Mouse (Mus musculus) cerebellum, postnatal 36 days (tissue): ENCODE measurements around the gene Rack1.
A peak's percentile ranks its signal among the peaks of the same experiment; 100 is the strongest.

Source experiments
- DNase-seq, 2 experiments: peaks; one replicate each; pipeline ENCODE4 v3.0.0; 2021 to 2022; ENCODE audit warnings: mixed read lengths in 2 of 2

Rack1 gene

DNA sequence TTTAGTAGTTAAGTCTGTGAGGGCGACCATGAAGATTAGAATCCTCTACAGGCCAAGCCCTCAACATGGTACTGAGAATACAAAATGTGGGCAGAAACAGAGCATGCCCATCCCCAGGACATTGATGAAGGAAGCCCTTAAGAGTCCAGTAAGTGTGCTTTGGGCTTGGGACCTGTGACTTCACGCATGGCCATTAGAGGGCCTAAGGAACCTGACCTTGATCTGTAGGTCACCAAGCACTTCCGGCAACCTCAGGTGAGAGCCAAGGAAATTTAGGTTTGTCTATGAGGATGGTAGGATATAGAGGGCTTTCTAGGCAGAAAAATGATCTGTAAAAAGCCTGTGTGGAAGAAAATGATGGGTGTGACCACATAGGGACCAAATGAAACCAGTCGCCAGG, 3.8 kb upstream of the Rack1 start:
- no peak for DNase-seq

DNA sequence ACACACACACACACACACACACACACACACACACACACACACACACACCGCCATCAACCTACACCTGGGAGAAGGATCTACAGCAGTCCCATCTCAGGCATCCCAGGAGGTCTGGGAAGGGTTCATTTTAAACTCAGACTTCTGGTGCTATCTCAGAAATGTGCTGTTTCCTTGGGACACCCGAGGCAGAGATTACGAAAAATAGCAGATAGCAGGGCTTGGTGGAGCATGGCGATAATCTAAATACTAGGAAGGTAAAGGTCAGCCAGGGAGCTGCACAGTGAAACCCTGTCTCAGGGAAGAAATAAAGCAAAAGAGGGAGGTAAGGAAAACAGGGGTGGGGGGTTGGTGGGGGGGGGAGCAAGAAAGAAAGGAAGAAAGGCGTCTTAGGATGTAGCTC, 2.8 kb upstream of the Rack1 start:
- DNase-seq, result no peak

DNA sequence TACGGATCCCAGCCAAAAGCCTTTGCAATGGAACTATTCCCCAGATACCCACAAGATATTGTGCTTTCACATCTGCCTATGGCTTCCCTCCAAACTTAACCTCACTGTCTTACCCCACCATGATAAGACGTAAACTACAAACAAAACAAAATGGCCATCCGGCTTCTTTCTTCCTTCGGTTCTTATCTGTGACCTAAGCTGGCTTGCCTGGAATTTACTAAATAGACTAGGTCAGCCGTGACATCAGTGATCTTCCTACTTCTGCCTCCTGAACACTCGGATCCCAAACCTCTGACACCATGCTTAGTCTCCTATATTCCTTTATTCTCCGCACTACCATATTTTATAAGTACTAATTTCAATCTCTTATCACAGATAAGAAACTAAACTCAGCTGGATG, 1.8 kb upstream of the Rack1 start:
- DNase-seq, result no peak

DNA sequence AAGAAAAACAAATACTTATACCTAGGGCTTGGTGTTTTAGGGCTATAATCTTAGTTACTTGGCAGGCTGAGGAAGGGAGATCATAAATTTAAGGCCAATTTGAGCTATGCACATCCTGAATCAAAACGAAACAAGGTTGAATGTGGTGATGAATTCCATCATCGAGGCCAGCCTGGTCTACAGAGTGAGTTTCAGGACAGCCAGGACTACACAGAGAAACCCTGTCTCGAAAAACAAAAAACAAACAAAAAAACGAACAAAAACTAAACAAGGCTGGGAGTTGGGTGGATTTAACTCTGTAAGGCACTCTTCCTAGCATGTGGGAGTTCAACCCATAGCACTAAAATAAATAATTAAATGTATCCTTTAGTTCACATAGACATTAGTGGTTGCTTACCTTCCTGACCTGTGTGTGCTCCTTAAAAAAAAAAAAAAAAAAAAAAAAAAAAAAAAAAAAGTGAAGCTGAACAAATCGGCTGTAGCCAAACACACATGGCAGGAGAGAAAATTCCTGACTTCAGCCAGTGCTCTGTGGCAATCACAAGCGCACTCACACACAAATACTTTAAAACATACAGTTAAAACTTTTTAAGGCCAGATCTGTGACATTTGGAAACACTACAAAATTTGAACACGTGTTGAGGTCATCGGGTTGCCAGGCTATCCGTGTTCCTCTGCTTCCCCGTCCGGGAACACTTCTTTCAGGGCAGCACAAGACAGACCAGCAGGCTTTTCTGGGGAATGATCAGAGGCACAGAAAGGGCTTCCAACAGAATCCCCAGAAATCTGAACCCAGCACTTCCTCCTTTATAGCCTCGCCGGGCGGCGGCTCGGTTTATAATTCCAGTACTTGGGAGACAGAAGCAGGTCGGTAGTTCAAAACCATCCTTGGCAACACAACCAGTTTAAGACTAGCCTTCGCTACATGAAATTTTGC, 880 bp upstream of the Rack1 start:
- no peak for DNase-seq

DNA sequence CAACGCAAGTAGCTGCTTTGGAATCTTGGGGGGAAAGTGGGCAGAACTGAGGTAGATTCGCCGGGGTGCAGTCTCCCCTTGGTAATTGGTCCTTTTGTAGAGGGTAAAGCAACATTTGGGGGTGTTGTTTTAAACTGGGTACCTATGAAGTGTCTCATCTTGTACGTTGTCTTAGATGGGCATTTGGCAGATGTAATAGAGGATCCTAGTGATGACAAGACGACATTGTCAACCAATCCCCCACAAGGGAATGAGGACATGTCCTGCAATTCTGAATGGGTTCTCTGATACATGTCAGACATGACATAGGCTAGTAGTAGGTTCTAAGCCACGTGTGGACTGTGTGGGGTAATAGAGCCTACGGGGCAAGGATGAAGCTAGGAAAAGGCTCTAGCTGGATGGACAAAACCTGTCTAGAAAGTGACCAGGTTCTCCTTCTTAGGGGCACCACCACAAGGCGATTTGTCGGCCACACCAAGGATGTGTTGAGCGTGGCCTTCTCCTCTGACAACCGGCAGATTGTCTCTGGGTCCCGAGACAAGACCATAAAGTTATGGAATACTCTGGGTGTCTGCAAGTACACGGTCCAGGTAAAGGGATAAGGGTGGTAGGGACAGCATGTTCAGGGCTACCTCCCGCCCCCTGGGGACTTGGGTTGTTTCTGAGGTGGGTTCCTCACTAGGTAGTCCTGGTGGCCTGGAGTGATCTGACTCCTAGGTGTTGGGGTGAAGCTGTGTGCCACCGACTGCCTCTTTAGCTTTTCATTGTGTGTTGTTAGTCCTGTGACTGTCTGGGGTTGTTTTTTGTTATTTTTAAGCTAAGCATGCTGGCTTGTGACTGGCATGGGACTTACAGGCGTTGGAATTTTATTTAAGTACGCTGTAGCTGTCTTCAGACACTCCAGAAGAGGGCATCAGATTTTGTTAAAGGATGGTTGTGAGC, 2.0 kb downstream of the Rack1 start:
- no peak for DNase-seq

DNA sequence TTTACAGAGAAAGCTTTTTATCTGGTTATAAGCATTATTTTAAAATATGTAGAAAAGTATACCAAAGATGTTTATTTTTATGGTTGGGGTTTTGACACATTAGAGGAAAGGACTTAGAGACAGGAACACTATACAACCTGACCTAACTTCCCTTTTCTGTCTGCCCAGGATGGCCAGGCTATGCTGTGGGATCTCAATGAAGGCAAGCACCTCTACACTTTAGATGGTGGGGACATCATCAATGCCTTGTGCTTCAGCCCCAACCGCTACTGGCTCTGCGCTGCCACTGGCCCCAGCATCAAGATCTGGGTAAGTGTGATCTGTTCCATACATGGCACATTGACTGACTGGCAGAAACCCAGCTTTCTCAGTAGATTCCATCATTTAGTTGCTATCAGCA, 3.9 kb downstream of the Rack1 start:
- DNase-seq, result no peak

DNA sequence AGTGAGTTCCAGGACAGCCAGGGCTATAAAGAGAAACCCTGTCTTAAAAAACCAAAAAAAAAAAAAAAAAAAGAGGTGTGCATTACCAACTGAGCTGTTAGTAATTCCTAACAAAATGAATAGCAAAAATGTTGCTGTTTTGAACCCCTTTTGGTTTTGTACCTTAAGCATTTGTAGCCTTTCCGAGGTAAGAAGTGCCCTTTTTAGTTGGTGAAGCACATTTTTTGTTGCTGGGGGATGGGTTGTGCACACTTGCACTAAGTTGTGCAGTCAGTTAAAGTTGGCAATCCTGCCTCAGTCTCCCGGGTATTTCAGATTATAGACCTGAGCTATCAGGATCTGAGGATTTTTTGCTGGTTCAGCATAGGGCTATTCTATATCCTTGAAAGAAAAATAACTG, 4.8 kb downstream of the Rack1 start:
- no peak for DNase-seq

DNA sequence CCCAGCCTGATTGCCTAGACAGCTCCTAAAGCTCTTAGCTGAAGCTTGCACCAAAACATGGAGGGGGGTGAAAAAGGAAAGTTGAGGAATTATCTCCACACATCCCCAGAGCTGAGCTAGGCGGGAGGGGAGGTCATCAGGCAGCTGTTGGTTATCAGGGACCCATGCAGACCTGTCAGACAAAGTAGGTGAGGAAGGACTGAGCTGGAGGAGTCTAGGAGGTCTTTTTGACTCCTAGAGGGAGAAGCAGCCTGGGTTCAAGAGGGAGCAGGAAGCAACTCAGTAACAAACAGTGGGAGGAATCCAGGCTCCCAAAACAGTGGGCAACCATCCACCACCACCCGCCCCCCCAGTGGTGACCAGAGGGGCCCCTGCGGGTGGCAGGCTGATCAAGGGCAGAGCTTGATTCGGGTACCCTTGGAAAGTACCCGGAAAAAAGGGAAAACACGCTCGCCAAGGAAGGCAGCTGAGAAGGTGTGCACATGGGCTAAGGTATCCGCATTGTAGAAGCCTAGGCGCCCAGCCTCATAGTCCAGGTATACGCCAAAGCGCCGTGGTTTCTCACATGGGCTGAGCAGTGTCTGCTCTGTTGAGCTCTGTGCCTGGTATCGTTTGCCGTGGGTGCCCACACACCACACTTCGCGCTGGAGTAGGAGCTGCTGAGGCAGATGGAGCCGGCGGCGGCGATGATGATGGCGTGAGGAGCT, 6.9 kb downstream of the Rack1 start:
- DNase-seq, result no peak

DNA sequence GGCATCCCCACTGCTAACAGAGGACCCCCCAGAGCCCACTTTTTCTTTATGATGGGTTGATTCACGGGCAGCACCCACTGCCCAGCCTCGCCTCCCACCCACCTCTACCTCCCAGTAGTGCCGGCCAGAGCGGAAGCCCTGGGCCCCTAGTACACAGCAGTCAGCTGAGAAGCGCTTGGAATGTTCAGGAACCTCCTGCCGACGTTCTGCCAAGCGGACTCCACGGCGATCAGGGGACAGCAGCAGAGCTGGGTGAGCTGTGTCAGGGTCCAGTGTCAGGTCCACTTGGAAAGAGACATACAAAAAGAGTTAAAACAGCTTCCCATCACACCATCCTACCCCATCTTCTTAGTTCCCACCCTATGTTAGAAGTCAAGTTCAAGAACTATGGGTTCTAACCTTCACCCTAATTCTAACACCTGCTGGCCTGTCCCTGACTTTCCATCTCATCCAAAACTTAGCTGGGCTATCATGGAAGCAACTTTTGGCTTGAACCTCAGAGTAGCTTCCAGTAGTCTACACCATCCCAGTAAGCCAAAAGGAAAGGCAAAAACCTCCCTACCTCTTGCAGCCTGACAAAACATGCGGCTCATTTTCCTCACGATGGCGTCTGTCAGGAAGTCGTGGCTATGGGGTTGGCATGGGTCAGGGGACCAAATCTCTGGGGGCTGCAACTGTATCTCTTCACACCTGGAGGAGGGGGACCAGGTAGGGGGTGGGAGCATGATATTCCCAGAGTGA, 7.6 kb downstream of the Rack1 start:
- DNase-seq, result no peak

DNA sequence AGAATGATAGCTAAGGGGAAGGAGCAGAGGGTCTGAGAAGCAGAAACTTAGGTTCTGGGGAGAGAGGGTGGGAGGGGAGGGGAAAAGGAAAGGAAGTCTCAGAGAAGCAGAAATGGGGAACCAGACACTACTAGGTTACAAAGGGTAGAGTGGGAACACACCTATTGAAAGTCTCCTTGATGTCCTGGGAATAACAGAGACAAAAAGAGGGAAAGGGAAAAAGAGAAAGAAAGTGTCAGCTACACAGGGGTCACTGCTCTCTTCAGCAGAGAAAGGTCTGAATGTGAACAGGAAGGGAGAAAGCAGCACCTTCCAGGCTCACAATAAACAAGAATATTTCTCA, 8.1 kb downstream of the Rack1 start:
- no peak for DNase-seq

DNA sequence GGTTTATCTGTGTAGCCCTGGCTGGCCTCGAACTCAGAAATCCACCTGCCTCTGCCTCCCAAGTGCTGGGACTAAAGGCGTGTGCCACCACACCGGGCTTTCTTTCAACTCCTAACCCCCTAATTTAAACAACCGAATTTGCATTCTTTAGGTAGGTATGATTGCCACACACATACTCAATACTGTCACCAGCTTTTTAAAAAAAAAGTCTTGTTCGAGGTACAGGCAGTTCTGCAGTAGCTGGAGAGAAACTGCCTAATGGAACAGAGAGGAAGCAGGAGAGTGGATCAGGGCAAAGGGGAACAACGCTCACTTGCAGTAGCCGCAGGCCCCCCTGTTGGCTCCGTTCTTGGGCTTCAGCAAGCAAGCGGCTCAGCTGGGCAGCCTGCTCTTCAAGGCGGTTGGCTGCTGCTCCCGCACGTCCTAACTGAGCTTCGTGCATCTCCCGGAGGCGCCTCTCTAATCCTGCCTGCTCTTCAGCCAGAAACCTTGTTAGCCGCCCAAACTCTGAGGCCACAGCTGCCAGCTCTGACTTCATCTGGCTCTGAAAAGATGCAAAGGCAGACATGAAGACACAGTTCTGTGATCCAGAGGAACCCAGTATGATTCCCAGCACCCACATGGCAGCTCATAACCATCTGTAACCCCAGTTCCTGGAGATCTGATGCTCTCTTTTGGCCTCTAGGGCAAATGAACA, 8.8 kb downstream of the Rack1 start:
- DNase-seq, result no peak

DNA sequence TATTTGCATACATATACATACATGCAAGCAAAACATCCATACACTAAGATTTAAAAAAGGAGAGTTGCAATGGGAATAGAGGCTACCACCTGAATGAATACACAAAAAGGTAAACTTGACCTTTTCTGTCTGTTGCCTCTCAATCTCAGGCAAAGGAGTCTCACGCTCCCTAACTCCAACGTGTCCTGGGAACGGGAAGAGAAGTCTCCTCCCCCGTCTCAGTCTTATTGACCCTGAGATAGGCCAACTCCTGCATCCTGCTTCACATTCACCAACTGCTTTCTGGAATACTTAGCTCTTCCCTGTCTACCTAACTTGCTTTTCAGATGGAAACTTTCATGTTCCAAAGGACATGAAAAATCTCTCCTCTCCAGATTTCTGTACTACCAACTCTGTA, 9.3 kb downstream of the Rack1 start:
- DNase-seq, result no peak

DNA sequence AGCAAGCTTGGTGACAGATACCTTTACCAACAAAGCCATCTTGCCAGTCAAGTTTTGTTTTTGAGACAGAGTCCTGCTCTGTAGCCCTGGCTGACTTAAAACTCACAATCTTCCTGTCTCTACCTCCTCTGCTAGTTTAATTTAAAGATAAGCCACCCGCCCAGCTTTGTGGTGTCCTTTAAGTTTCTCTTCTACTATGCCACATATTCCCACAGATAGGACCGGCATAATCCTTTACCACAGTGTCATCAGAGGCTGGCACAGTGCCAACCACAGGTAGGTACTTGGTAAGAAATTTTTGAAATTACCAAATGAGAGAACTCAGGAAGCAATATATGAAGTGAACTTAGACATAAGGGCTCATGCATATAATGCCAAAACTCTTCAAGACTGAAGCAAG, 10.0 kb downstream of the Rack1 start:
- DNase-seq, result no peak

DNA sequence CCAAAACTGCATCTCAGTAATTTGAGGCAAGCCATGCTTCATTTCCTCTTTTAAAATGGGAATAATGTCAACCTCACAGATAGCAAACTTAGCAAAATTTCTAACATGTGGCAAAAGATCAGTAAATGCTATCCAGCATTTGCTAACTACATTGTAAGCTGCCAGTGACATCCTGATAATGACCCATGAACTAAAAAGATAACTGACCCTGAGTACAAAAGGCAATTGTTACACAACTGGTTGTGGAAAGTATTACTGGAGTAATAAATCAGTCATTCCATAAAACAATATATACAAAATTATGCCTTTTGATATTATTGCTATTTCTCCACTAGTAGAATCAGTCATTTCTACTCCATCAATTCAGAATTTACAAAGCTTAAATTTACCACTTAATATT, 13.7 kb downstream of the Rack1 start:
- DNase-seq, result no peak

DNA sequence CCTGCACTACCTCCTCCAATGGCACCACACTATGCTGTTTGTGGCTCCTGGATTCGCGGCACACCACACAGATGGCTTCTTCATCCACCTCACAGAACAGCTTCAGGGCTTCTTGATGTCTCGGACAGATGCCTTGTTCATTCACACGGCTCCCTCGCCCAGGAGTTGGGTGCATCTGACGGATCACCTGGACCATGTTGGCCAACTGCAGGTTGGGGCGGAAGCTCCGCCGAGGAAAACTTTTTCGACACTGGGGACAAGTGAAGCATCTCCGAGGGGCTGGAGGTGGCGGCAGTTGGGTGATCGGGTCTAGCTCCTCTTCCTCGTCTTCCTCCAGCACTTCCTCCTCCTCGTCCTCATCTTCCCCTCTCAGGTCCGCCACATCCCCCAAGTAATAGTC, 15.7 kb downstream of the Rack1 start:
- peak in 1 of 2 experiments; percentile 22 for DNase-seq

DNA sequence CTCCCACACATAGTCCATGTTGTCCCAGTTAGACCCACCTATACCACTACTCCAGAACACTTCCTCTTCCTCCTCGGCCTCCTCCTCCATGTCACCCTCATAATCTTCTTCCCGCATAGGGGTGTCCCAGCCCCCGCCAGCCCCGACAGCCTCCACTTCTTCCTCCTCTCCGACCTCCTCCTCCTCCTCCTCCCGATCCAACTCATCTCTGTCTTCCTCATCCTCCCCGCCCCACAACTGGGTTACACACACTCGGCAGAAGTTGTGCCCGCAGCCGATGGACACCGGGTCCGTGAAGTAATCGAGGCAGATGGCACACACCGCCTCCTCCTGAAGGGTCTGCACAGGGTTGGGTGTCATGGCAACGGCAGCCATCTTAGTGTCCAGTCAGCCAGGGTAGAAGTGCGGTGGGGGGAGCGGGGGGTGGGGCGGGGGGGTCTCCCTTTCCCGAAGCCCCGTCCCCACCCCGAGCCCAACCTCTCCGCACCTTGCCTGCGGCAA, 16.2 kb downstream of the Rack1 start:
- DNase-seq, result peak in 1 of 2 experiments; percentile 44

DNA sequence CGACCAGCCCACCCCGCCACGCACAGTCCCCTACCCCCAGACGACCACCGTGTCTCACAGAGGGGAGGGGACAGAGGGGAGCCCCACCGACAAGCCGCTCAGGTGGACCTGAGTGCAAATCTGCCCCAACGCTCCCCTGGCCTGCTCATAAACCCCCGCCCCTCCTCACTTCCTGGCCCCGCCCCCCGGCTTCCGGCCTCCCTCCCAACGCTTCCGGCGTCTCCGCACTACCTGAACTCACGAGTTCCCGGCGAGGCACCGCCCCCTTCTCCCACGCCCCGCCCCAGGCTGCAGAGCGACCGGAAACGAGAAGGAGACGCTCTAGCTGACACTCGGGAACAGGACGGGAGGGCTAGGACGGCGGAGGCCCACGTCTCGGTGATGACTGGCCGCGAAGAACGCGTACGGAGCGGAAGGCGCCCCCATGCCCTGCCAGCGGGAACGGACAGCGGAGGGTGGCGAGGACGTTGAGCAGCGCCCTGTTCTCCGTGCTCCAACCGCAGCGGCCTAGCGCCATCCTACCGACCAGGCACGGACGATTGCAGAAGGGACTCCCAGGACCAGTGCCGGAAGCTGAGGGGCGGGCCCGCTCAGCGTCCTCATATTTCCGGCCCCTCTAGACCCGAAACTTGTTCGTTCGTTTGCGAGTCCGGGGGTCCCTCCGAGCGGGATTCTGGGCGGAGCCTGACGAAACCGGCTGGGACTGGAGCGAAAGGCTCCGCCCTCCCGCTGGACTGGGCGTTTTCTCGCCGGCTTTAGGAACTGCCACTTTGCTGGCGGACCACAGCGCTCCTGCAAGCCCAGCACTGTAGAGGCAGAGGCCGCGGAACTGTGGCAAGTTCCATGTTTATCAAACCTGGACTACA, 16.9 kb downstream of the Rack1 start, which contains the start of gene Trim41:
Gene Trim41 (minus strand): TSS at position 554 of the 866 bp plus-strand sequence.
- peak; percentile 98 to 99 for DNase-seq

DNA sequence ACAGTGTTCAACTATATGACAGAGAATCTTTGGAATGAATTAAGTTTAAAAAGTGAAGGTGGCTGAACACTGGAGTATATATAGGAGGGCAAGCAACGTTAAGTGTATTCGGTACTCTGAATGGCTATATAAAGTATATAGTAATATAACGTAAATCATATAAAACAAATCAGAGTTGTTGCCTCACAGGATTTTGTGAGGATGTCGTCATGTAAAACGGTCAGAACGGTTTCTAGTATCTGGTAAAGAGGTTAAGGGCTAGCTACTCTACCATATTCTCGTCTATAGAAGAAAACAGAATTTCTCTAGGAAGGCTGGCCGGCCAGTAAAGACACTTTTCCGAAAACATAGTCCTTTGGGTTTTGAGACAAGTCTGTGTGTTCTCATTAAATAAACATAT, 17.7 kb downstream of the Rack1 start:
- DNase-seq, result no peak

DNA sequence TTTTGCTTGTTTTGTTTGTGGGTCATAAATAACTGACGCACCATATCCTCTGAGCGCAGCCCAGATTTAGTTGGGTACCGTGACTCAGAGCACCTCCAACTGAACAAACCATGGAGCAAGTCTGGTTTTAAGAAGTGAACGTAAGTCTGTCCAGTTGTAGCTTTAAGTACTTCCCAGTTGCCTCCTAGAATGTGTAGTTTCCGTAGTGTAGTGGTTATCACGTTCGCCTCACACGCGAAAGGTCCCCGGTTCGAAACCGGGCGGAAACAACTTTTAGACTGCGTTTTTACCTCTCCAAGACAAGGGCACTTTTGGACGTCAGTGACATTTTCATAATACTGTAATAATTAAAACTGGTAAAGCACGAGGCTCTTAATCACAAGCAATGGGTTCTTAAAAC, 18.2 kb downstream of the Rack1 start:
- DNase-seq, result peak; percentile 81 to 93

DNA sequence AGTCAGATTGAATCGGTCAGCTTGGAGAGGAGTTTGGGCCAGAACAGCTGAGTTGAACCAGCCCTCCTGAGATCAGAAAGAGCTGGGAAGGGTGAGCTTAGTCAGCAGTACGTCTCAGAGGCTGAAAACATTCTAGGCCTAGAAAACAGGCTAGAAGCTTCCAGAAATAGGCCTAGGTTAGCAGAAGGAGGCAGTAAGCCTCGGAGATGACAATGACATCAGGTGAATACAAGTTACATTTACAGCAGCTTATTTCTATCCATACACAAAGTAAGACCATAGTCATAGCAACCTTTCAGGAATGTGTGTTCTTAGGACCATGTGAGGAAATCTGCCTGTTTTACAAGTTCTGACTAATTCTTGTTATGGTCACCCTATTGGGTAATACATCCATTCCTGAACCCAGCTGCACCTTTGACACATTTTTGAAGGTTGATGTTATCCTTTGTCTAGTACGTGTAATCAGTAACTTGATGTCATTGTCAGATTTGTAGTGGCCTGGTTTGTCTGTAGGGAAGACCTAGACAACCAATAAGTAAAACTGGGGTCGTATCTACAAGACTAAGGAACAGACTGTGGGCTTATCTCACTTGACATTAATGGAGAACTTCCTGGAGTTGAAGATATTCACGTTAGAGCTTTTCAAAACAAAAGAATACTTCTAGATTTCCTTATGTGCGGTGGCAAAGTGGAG, 19.6 kb downstream of the Rack1 start:
- no peak for DNase-seq
